In the genomic region with DNA sequence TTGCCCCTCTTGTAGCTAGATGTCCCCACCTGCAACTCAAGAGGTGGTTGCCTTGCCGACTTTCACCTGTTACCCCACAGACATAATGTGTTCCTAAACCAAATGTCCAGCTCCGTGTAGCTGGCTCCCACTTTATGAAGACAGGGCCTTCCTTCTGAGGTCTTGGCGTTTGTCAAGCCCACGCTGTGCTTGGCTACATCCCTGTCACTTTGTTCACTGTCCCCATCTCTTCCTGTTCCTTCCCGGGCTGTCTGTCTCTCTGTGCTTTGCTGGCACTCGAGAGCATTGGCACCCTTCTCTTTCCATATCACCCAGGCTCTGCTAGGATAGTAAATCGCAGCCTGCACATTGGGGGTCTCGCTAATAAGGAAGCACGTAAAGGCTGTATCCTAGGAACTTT, we compare ENCODE assay signal across 16 mouse cellular contexts. TPM values are rescaled to one million over a fixed set of nuclear protein-coding genes. Genes with fewer than 3 reads are reported as not detected.
A peak's percentile ranks its signal among the peaks of the same experiment; 100 is the strongest.
DNase-seq lines count a peak whose midpoint lies in the region; ATAC-seq and TF ChIP-seq lines count a peak whose summit lies in the region.
"Had no signal": no experiment of that assay in that cellular context is flagged by ENCODE, and none has a peak within 500 bp of the region (broad histone marks: within the 10 kb centered on the region; RNA-seq: fewer than 3 reads in every experiment).

No protein-coding gene starts in this region.

- H3K9ac ChIP-seq in heart, embryonic 15.5 days, result no peak overlapping the region
- no peak overlapping the region for H3K9ac ChIP-seq in lung, embryonic 15.5 days
- no peak overlapping the region for H3K9ac ChIP-seq in lung, postnatal 0 days (replicated peaks; ENCODE audit: low read depth)
- no peak overlapping the region for H3K9ac ChIP-seq in liver, embryonic 15.5 days
- H3K9ac ChIP-seq: embryonic facial prominence, embryonic 12.5 days; limb, embryonic 13.5 days had no signal

- H3K36me3 ChIP-seq in heart, embryonic 15.5 days, result peaks cover 28% of the 10 kb centered on the region
- H3K36me3 ChIP-seq in lung, embryonic 15.5 days, result no peaks in the 10 kb centered on the region
- H3K36me3 ChIP-seq in lung, postnatal 0 days (ENCODE audit: insufficient read depth, low read length), result no peaks in the 10 kb centered on the region
- peaks cover 98% of the 10 kb centered on the region for H3K36me3 ChIP-seq in liver, embryonic 15.5 days (replicated peaks)
- H3K36me3 ChIP-seq: embryonic facial prominence, embryonic 12.5 days; limb, embryonic 13.5 days; midbrain, embryonic 10.5 days had no signal

- H3K27ac ChIP-seq in heart, embryonic 15.5 days, result peak overlapping the region; percentile 91
- peak overlapping the region; percentile 15; the same call in 1 of the 2 replicates for H3K27ac ChIP-seq in lung, embryonic 15.5 days
- H3K27ac ChIP-seq in lung, postnatal 0 days (ENCODE audit: low read length), result no peak overlapping the region
- H3K27ac ChIP-seq in liver, embryonic 15.5 days (replicated peaks), result peak overlapping the region; percentile 75
- H3K27ac ChIP-seq: embryonic facial prominence, embryonic 12.5 days; limb, embryonic 13.5 days; midbrain, embryonic 10.5 days had no signal

- DNase-seq in frontal cortex, postnatal 10 days (ENCODE audit: low spot score in 2 of 2), result no peak
- DNase-seq in heart, adult 11 months, result no peak
- no peak for DNase-seq in lung, postnatal 0 days (ENCODE audit: low spot score)
- no peak for DNase-seq in spleen, postnatal 14 days (ENCODE audit: low spot score in 2 of 2)
- DNase-seq: adrenal gland, postnatal 10 days; B cell, adult 2 months; gastrocnemius, postnatal 10 days; kidney, postnatal 14 days; thymus, postnatal 25 days had no signal

- peak; percentile 24 for ATAC-seq in frontal cortex, adult (ENCODE audit: low TSS enrichment)
- ATAC-seq in heart, embryonic 15.5 days (replicated peaks; ENCODE audit: insufficient number of reproducible peaks, insufficient read depth, low FRiP score, low read depth), result no peak
- ATAC-seq in lung, embryonic 15.5 days (ENCODE audit: borderline replicate concordance, extremely low read depth, low FRiP score, low TSS enrichment), result no peak
- no peak for ATAC-seq in lung, postnatal 0 days
- no peak for ATAC-seq in liver, embryonic 15.5 days (ENCODE audit: insufficient read depth)

- TF ChIP-seq EP300 in lung, postnatal 0 days (IDR thresholded peaks at IDR 0.05), result no peak

- H3K9me3 ChIP-seq in heart, embryonic 15.5 days (replicated peaks), result no peaks in the 10 kb centered on the region
- H3K9me3 ChIP-seq in lung, embryonic 15.5 days, result no peaks in the 10 kb centered on the region
- no peaks in the 10 kb centered on the region for H3K9me3 ChIP-seq in lung, postnatal 0 days (ENCODE audit: low read length)
- no peaks in the 10 kb centered on the region for H3K9me3 ChIP-seq in liver, embryonic 15.5 days (replicated peaks)
- H3K9me3 ChIP-seq: limb, embryonic 13.5 days; midbrain, embryonic 10.5 days had no signal

- no peak overlapping the region for H3K4me3 ChIP-seq in heart, embryonic 15.5 days
- H3K4me3 ChIP-seq in lung, embryonic 15.5 days, result no peak overlapping the region
- H3K4me3 ChIP-seq in lung, postnatal 0 days (ENCODE audit: low read depth, low read length), result no peak overlapping the region
- H3K4me3 ChIP-seq in liver, embryonic 15.5 days (replicated peaks), result no peak overlapping the region
- H3K4me3 ChIP-seq: embryonic facial prominence, embryonic 12.5 days; limb, embryonic 13.5 days had no signal

- H3K4me2 ChIP-seq in heart, embryonic 15.5 days, result peak overlapping the region; percentile 70; the same call in 1 of the 2 replicates
- H3K4me2 ChIP-seq in lung, embryonic 15.5 days, result no peak overlapping the region
- no peak overlapping the region for H3K4me2 ChIP-seq in lung, postnatal 0 days (replicated peaks; ENCODE audit: low read depth, low read length)
- no peak overlapping the region for H3K4me2 ChIP-seq in liver, embryonic 15.5 days
- H3K4me2 ChIP-seq: embryonic facial prominence, embryonic 12.5 days had no signal

- 46% methylated on average over 9 of the region's 9 CpGs for whole genome bisulfite sequencing in heart, embryonic 15.5 days
- WGBS in lung, embryonic 15.5 days, result 67% methylated on average over 9 of the region's 9 CpGs
- WGBS in lung, postnatal 0 days, result 70% methylated on average over 9 of the region's 9 CpGs
- 77% methylated on average over 9 of the region's 9 CpGs for WGBS in liver, embryonic 15.5 days (ENCODE audit: insufficient replicate concordance)

- no peaks in the 10 kb centered on the region for H3K27me3 ChIP-seq in heart, embryonic 15.5 days
- no peaks in the 10 kb centered on the region for H3K27me3 ChIP-seq in lung, embryonic 15.5 days
- H3K27me3 ChIP-seq in lung, postnatal 0 days (replicated peaks; ENCODE audit: insufficient read depth, low read length), result no peaks in the 10 kb centered on the region
- no peaks in the 10 kb centered on the region for H3K27me3 ChIP-seq in liver, embryonic 15.5 days
- H3K27me3 ChIP-seq: embryonic facial prominence, embryonic 12.5 days; limb, embryonic 13.5 days had no signal

- peaks cover 54% of the 10 kb centered on the region for H3K4me1 ChIP-seq in heart, embryonic 15.5 days (replicated peaks)
- H3K4me1 ChIP-seq in lung, embryonic 15.5 days, result peaks cover 21% of the 10 kb centered on the region
- H3K4me1 ChIP-seq in lung, postnatal 0 days (ENCODE audit: insufficient read depth, low read depth, low read length), result peaks cover 4% of the 10 kb centered on the region; the same call in 1 of the 2 replicates
- peaks cover 71% of the 10 kb centered on the region for H3K4me1 ChIP-seq in liver, embryonic 15.5 days (replicated peaks)

- TF ChIP-seq CTCF in lung, postnatal 0 days (IDR thresholded peaks at IDR 0.05), result no peak

RNA-seq across cellular contexts. Expression of a gene that starts 30.8 kb away (rescaled TPM):
- 180 and 185 TPM in 2 replicates for polyA plus RNA-seq in heart, embryonic 15.5 days (2015; fragmentation: Nextera tagmentation; extraction: Ambion mirVana)
- 25.6 and 27.9 TPM in 2 replicates for polyA plus RNA-seq in lung, embryonic 15.5 days (2015; fragmentation: Nextera tagmentation; extraction: Ambion mirVana)
- 23.8 and 26.0 TPM in 2 replicates for polyA plus RNA-seq in lung, postnatal 0 days (2015; fragmentation: Nextera tagmentation; extraction: Ambion mirVana)
- 265 and 273 TPM in 2 replicates for polyA plus RNA-seq in liver, embryonic 15.5 days (2015; fragmentation: Nextera tagmentation; extraction: Ambion mirVana)
